Mouse (Mus musculus) embryonic facial prominence, embryonic 12.5 days (tissue): ENCODE results near the gene Coil. TPM values are rescaled to one million over a fixed set of nuclear protein-coding genes. Genes with fewer than 3 reads are reported as not detected.
"Not testable (repeated sequence)": the region's sequence is repeated elsewhere in the genome, so short reads cannot be mapped to it uniquely, and the experiment has no call there.

Experiments used
- ATAC-seq: fragments of 200-750 bp; cut with Nextera tagmentation; 2 replicates; pipeline ENCODE4 v1.8.0; 2017; ENCODE audit not compliant: insufficient number of reproducible peaks, insufficient read depth, low FRiP score, low TSS enrichment
- H3K27ac ChIP-seq: fragments of 300-500 bp; sonication (generic); 2 replicates; pipeline ENCODE4 v1.5.1; 2016; ENCODE audit warnings: mild to moderate bottlenecking
- H3K27me3 ChIP-seq: fragments of 300-500 bp; sonication (generic); 2 replicates; pipeline ENCODE4 v1.6.1; 2016; ENCODE audit warnings: mild to moderate bottlenecking, moderate library complexity
- H3K36me3 ChIP-seq: fragments of 300-500 bp; sonication (generic); 2 replicates; pipeline ENCODE4 v1.6.1; 2016; ENCODE audit warnings: mild to moderate bottlenecking
- H3K4me1 ChIP-seq: fragments of 300-500 bp; sonication (generic); 2 replicates; pipeline ENCODE4 v1.6.1; 2016
- H3K4me2 ChIP-seq: fragments of 300-500 bp; sonication (generic); replicated peaks from 2 replicates; pipeline ENCODE4 v1.6.1; 2016; ENCODE audit warnings: mild to moderate bottlenecking, moderate library complexity
- H3K4me3 ChIP-seq: fragments of 300-500 bp; sonication (generic); 2 replicates; pipeline ENCODE4 v1.5.1; 2016; ENCODE audit warnings: mild to moderate bottlenecking
- H3K9ac ChIP-seq: fragments of 300-500 bp; sonication (generic); 2 replicates; pipeline ENCODE4 v1.6.1; 2016; ENCODE audit warnings: mild to moderate bottlenecking, moderate library complexity
- H3K9me3 ChIP-seq: fragments of 300-500 bp; sonication (generic); 2 replicates; pipeline ENCODE4 v1.6.1; 2016; ENCODE audit warnings: mild to moderate bottlenecking, moderate library complexity
- WGBS: fragments of 180-500 bp; shearing (Covaris S2); methylation state at CpG from one replicate; pipeline ENCODE4 v1.1.7; 2016; 5-methylcytosine and 5-hydroxymethylcytosine counted together
- polyA plus RNA-seq: library from polyadenylated mRNA; unstranded; fragments of >200 nt; fragmentation: Nextera tagmentation; extraction: Ambion mirVana; gene quantifications from 2 replicates; pipeline ENCODE4 v1.2.1, GENCODE M21; 2016

Coil gene
- polyA plus RNA-seq, 1 experiment from 2014 or later, result 33.8 TPM

DNA sequence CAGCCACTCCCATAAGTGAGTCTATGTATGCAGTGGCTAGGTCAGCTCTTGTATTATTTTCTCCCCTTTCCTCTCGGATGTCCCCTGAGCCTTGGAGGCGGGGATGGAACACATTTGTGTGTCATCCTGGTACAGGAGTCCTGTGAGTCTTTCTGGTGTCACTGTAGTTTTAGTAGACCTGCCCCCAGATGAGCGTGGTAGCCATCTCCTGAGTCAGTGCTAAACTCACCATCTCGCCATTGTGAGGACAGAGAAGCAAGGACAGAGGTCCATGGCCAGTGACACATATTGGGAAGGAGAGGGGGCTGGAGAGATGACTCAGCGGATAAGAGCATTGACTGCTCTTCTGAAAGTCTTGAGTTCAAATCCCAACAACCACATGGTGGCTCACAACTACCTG lies 7.1 kb downstream of the Coil start:
- WGBS, result 96% methylated on average over 5 of the region's 5 CpGs
- no peak overlapping the region for H3K4me2 ChIP-seq
- no peak overlapping the region for H3K27ac ChIP-seq
- H3K9ac ChIP-seq, result no peak overlapping the region
- no peak for ATAC-seq
- H3K27me3 ChIP-seq, result no peaks in the 10 kb centered on the region
- H3K9me3 ChIP-seq, result no peaks in the 10 kb centered on the region
- H3K4me3 ChIP-seq, result no peak overlapping the region
- peaks cover 7% of the 10 kb centered on the region for H3K36me3 ChIP-seq
- H3K4me1 ChIP-seq, result peaks cover 7% of the 10 kb centered on the region; the same call in 1 of the 2 replicates

DNA sequence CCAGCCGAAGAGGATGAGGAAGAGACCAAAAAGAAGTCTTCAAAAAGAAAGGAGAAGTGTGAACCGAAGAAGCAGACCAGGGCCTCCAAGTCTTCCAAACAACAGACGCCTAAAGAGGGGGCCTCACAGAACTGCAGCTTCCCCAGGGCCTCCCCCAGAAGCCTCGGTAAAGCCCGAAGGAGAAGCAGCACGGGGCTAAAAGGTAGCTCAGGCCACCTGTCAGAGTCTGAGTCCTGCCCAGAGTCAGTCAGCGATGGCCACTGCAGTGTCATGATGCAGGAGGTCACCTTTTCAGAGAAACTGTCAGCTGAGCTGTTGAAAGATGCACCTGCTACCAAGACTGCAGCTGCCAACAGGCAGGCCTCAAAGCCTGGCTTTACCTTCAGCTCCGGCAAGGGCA lies 11.3 kb downstream of the Coil start:
- Histone ChIP-seq H3K27ac (no peak overlapping the region), H3K9ac (no peak overlapping the region), H3K4me2 (no peak overlapping the region), H3K4me1 (no peaks in the 10 kb centered on the region), H3K27me3 (no peaks in the 10 kb centered on the region), H3K9me3 (no peaks in the 10 kb centered on the region), H3K36me3 (peaks cover 36% of the 10 kb centered on the region), H3K4me3 (no peak overlapping the region)
- 89% methylated on average over 8 of the region's 8 CpGs for WGBS
- ATAC-seq, result no peak

DNA sequence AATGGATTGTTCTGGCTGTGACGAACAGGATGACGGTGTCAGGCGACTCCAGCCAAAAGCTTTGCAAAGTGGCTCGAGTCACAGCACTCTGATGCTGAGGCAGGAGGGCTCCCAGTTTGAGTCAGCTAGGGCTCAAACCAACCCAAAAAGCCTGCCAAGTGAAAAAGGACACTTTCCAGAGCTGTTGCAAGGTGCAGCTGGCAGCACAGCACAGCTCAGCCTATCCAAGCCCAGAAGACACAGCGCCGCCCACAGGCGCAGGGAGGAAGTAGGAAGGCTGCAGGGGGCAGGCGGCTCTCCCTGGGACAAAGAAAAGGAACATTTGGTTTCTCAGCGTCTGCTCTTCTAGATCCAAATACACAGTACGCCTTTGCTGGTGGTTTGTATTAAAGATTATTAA lies 16.6 kb downstream of the Coil start:
- ATAC-seq, result no peak
- Histone ChIP-seq H3K27me3 (no peaks in the 10 kb centered on the region), H3K36me3 (peaks cover 56% of the 10 kb centered on the region), H3K9ac (no peak overlapping the region), H3K4me2 (no peak overlapping the region), H3K27ac (no peak overlapping the region), H3K4me3 (no peak overlapping the region), H3K4me1 (no peaks in the 10 kb centered on the region), H3K9me3 (no peaks in the 10 kb centered on the region)
- 81% methylated on average over 10 of the region's 10 CpGs for WGBS

DNA sequence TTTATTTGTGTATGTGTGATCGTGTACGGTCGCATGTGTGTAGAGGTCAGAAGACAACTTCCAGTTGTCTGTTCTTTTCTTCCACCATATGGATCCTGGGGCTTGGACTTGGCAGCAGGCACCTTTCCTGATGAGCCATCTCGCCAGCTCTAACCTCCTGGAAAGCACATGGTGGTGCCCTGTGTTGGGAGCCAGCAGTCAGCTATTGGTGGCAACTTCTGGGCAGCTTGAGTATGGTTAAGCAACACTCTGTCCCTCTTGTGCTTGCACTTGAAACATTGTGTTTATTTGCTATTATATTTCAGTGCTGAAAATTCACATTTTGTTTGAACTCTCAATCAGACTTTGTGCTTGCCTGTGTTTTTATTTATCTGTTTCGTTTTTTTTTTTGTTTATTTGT lies 18.9 kb downstream of the Coil start:
- no peak overlapping the region for H3K4me3 ChIP-seq
- H3K9me3 ChIP-seq, result no peaks in the 10 kb centered on the region
- no peak overlapping the region for H3K27ac ChIP-seq
- H3K4me2 ChIP-seq, result no peak overlapping the region
- no peak overlapping the region for H3K9ac ChIP-seq
- WGBS, result 77% methylated on average over 5 of the region's 5 CpGs
- H3K36me3 ChIP-seq, result peaks cover 43% of the 10 kb centered on the region
- no peak for ATAC-seq
- H3K4me1 ChIP-seq, result no peaks in the 10 kb centered on the region
- H3K27me3 ChIP-seq, result no peaks in the 10 kb centered on the region

DNA sequence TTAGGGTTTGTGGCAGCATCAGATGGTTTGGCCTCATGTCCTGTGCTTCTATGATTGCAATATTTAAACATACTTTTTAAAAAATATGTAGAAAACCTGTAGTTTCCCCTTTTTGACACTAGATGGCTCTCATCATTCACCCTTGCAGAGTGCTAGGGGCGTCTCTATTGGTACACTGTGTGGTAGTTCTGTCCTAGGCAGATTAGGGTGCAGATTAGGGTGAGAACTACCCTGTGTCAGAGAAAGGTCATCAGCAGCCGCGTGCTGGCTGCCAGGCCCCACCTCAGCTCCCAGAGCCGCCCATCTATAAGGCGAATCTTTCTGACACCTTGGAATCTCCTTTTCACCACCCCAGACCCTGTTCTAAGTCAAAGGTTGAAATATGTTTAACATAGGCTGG lies 19.5 kb downstream of the Coil start:
- no peaks in the 10 kb centered on the region for H3K27me3 ChIP-seq
- H3K9me3 ChIP-seq, result no peaks in the 10 kb centered on the region
- no peak overlapping the region for H3K4me2 ChIP-seq
- H3K27ac ChIP-seq, result no peak overlapping the region
- H3K36me3 ChIP-seq, result peaks cover 38% of the 10 kb centered on the region
- no peak overlapping the region for H3K9ac ChIP-seq
- 71% methylated on average over 5 of the region's 5 CpGs for WGBS
- H3K4me1 ChIP-seq, result no peaks in the 10 kb centered on the region
- no peak for ATAC-seq
- H3K4me3 ChIP-seq, result no peak overlapping the region

DNA sequence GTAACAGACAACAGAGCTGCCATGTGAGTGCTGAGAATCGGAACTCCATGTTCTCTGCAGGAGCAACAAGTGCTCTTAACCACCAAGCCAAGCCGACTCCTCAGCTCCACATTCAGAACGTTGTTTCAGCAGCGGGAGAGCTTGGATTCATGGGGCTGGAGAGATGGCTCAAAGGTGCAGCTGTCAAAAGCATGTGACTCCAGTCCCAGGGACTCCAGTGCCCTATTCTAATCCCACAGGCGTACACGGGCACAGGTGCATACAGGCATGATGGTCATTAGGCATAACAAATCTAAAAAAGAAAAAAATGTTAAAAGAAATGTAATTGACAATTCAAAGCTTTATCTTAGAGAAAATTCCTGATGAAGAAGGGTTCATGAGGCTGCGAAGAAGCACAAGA lies 23.1 kb downstream of the Coil start:
- H3K4me2 ChIP-seq, result no peak overlapping the region
- no peaks in the 10 kb centered on the region for H3K27me3 ChIP-seq
- H3K4me3 ChIP-seq, result no peak overlapping the region
- no peak overlapping the region for H3K27ac ChIP-seq
- H3K9me3 ChIP-seq, result no peaks in the 10 kb centered on the region
- ATAC-seq, result no peak
- H3K9ac ChIP-seq, result no peak overlapping the region
- no peaks in the 10 kb centered on the region for H3K4me1 ChIP-seq
- peaks cover 12% of the 10 kb centered on the region for H3K36me3 ChIP-seq
- WGBS, result 60% methylated on average over 7 of the region's 7 CpGs

DNA sequence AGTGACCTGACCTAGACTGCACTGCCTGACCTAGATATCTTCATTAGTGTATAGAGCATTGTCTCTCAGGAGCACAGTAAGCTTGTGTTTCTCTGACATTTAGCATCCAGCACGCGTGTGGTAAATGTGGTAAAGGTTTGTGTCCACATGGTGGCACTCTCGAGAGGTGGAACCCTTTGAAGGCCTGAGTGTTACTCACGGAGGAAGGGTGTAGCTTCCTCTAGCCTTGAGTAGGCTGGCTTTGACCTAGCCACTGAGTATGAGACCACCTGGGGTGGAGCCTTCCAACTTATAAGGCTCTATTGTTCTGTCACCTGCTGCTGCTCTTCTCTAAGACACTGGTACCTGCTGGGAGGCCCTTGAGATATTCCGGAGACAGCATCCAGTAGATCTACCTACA lies 23.6 kb downstream of the Coil start:
- 19% methylated on average over 5 of the region's 5 CpGs for WGBS
- ATAC-seq, result no peak
- H3K4me3 ChIP-seq, result no peak overlapping the region
- H3K27ac ChIP-seq, result no peak overlapping the region
- H3K9ac ChIP-seq, result no peak overlapping the region
- H3K9me3 ChIP-seq, result no peaks in the 10 kb centered on the region
- no peak overlapping the region for H3K4me2 ChIP-seq
- peaks cover 4% of the 10 kb centered on the region for H3K27me3 ChIP-seq
- H3K36me3 ChIP-seq, result peaks cover 8% of the 10 kb centered on the region
- H3K4me1 ChIP-seq, result no peaks in the 10 kb centered on the region

DNA sequence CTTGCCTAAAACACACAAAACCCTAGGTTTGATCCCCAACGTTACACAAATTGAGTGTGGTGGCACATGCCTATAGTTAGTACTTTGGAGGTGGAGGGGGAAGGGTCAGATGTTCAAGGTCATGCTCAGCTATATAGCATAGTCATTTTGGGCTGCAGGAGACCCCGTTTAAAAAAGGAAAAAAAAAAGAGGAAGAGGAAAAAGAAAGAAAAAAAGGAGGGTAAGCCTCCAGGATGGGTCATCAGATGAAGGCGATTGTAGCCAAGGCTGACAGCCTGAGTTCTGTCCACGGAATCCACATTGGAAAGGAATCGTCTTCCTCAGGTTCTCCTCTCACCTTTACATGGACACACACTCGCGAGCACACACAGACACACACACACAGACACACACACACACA lies 24.4 kb downstream of the Coil start:
- Histone ChIP-seq H3K27me3 (peaks cover 12% of the 10 kb centered on the region), H3K36me3 (peaks cover 8% of the 10 kb centered on the region), H3K4me3 (no peak overlapping the region), H3K4me2 (no peak overlapping the region), H3K4me1 (0 out of 2 replicates have a peak, but pooled peaks cover 4% of the 10 kb centered on the region), H3K9ac (no peak overlapping the region), H3K27ac (no peak overlapping the region), H3K9me3 (no peaks in the 10 kb centered on the region)
- ATAC-seq, result no peak
- WGBS, result 89% methylated on average over 7 of the region's 7 CpGs

DNA sequence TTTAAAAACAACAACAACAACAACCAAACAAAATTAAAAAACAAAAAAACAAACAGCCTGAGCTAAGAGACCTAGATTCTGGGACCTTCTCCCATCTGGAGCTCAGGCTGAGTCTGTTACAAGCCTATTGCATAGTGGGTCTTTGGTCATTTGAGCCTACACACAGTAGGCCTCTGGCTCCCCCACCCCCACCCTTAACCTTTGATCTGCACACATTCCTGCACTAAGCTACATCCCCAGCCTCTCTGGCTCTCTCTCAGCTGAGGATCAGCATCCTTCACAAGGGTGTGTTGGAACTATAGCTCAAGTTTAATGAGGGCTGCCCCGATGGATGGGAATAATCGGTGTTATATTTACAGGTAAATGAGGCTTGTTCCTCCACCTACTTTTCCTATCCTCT lies 25.6 kb downstream of the Coil start:
- no peak for ATAC-seq
- 88% methylated on average over 2 of the region's 2 CpGs for WGBS
- Histone ChIP-seq H3K4me1 (0 out of 2 replicates have a peak, but pooled peaks cover 5% of the 10 kb centered on the region), H3K9ac (no peak overlapping the region), H3K36me3 (peaks cover 5% of the 10 kb centered on the region), H3K27me3 (peaks cover 23% of the 10 kb centered on the region), H3K9me3 (no peaks in the 10 kb centered on the region), H3K4me2 (no peak overlapping the region), H3K4me3 (no peak overlapping the region), H3K27ac (no peak overlapping the region)

DNA sequence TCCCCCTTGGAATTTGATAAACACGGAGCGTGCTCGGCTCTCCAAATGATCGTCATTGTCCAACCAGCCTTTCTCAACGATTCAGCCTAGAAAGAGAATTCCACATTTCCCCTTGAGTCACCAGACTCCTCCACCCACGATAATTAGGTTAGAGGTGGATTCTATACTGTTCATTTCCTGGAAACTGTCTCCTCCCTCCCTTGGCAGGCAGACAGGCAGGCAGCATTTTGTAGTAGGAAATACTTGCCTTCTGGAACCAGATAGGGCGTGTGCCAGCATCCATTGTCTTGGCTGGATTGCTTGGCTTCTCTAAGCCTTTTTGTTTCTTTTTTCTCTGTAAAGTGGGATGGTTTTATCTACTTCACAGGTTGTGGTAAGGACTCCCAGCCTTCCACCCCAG lies 26.4 kb downstream of the Coil start:
- Histone ChIP-seq H3K27me3 (peaks cover 23% of the 10 kb centered on the region), H3K9ac (no peak overlapping the region), H3K4me1 (0 out of 2 replicates have a peak, but pooled peaks cover 5% of the 10 kb centered on the region), H3K4me2 (no peak overlapping the region), H3K27ac (no peak overlapping the region), H3K36me3 (no peaks in the 10 kb centered on the region; the same call in 1 of the 2 replicates), H3K9me3 (no peaks in the 10 kb centered on the region), H3K4me3 (no peak overlapping the region)
- WGBS, result 65% methylated on average over 7 of the region's 7 CpGs
- no peak for ATAC-seq

DNA sequence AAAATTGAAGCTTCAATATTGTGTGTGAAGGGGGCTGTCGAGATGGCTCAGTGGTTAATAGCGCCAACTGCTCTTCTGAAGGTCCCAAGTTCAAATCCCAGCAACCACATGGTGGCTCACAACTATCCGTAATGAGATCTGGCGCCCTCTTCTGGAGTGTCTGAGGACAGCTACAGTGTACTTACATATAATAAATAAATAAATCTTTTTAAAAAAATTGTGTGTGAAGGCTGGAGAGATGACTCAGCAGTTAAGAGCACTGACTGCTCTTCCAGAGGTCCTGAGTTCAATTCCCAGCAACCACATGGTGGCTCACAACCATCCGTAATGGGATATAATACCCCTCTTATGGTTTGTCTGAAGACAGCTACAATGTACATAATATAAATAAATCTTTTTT lies 27.3 kb downstream of the Coil start:
- H3K36me3 ChIP-seq, H3K4me2 ChIP-seq, H3K9me3 ChIP-seq, H3K9ac ChIP-seq, ATAC-seq, H3K27ac ChIP-seq, H3K4me1 ChIP-seq, H3K4me3 ChIP-seq: not testable (repeated sequence)
- peaks cover 23% of the 10 kb centered on the region for H3K27me3 ChIP-seq
- 84% methylated on average over 5 of the region's 5 CpGs for WGBS

DNA sequence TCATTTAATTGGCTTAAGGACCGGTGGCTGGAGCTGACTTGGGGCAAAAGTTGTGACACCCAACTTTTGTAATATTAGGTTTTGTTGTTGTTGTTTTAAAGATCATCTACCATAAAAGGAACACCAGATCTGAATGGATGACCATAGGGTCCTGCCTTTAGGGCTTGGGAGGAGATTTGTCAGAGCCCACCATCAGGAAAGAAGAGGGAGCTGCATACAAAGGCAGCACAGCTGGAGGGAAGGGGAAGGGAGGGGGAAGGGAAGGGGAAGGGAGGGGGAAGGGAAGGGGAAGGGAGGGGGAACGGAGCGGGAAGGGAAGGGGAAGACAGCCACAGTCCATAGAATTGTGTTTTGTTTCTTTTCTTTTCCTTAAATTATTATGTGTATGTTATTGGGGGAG lies 28.4 kb downstream of the Coil start:
- ATAC-seq, result no peak
- H3K27me3 ChIP-seq, result peaks cover 23% of the 10 kb centered on the region
- no peaks in the 10 kb centered on the region for H3K36me3 ChIP-seq
- H3K9me3 ChIP-seq, result no peaks in the 10 kb centered on the region
- no peak overlapping the region for H3K9ac ChIP-seq
- H3K4me1 ChIP-seq, result 0 out of 2 replicates have a peak, but pooled peaks cover 5% of the 10 kb centered on the region
- WGBS, result 14% methylated on average over 3 of the region's 3 CpGs
- no peak overlapping the region for H3K4me3 ChIP-seq
- H3K4me2 ChIP-seq, result peak overlapping the region; percentile 60; the same call in 1 of the 2 replicates
- no peak overlapping the region for H3K27ac ChIP-seq
